Mouse (Mus musculus): ENCODE results near the gene Gm3543. TPM values are rescaled to one million over a fixed set of nuclear protein-coding genes. Genes with fewer than 3 reads are reported as not detected.
"Not testable (repeated sequence)": the region's sequence is repeated elsewhere in the genome, so short reads cannot be mapped to it uniquely, and the experiment has no call there.

The Gm3543 gene
- polyA plus RNA-seq (2012; rRNA removed) = not detected in 2 replicates

- not testable (repeated sequence) for DNase-seq (ENCODE audit: low read depth, low spot score)
- WGBS = 67% methylated on average over 1 of the region's 1 CpGs
These were observed at the start of gene Gm3543 for GRCm38 (mm10) chr14:41983225-41983624. TSS of gene Gm3543 (minus strand) at chr14:41983325.

GRCm38 (mm10) chr14:41968596-41968995 is 14.5 kb downstream of the Gm3543 start:
- DNase-seq (ENCODE audit: low read depth, low spot score) = not testable (repeated sequence)
- WGBS = 51% methylated on average over 3 of the region's 3 CpGs

- not testable (repeated sequence) for DNase-seq (ENCODE audit: low read depth, low spot score)
- 85% methylated on average over 1 of the region's 1 CpGs for WGBS
These were observed 15.3 kb downstream of the Gm3543 start, which contains the start of gene Gm6401 for GRCm38 (mm10) chr14:41967827-41968226. TSS of gene Gm6401 (minus strand) at chr14:41967927.

GRCm38 (mm10) chr14:41964095-41964494 is 19.0 kb downstream of the Gm3543 start:
- 59% methylated on average over 4 of the region's 4 CpGs for WGBS
- DNase-seq (ENCODE audit: low read depth, low spot score) = not testable (repeated sequence)

- 81% methylated on average over 2 of the region's 2 CpGs for WGBS
- not testable (repeated sequence) for DNase-seq (ENCODE audit: low read depth, low spot score)
These were observed 39.4 kb downstream of the Gm3543 start, which contains the start of gene 1700024B05Rik for GRCm38 (mm10) chr14:41943695-41944094. TSS of gene 1700024B05Rik (plus strand) at chr14:41943995.

Other genes with a start within 250 kb of the Gm3543 start
- not detected in 2 replicates for gene Gm7929, start 232.7 kb downstream of the Gm3543 start, polyA plus RNA-seq (2012; rRNA removed)
- gene Gm47189, start 210.9 kb downstream of the Gm3543 start, polyA plus RNA-seq (2012; rRNA removed) = not detected in 2 replicates
- not detected in 2 replicates for gene Gm7980, start 76.0 kb downstream of the Gm3543 start, polyA plus RNA-seq (2012; rRNA removed)
- not detected in 2 replicates for gene 1700049E17Rik1, start 58.4 kb downstream of the Gm3543 start, polyA plus RNA-seq (2012; rRNA removed)
- not detected in 2 replicates for gene 1700024B05Rik, start 39.3 kb downstream of the Gm3543 start, polyA plus RNA-seq (2012; rRNA removed)
- gene Gm6401, start 15.4 kb downstream of the Gm3543 start, polyA plus RNA-seq (2012; rRNA removed) = not detected in 2 replicates
- not detected in 2 replicates for gene Gm7951, start 134.0 kb upstream of the Gm3543 start, polyA plus RNA-seq (2012; rRNA removed)
- not detected in 2 replicates for gene Gm17027, start 179.3 kb upstream of the Gm3543 start, polyA plus RNA-seq (2012; rRNA removed)
- not detected in 2 replicates for gene Gm3573, start 207.5 kb upstream of the Gm3543 start, polyA plus RNA-seq (2012; rRNA removed)

Measured in large intestine, adult 2 months (tissue).